Mouse (Mus musculus) hindbrain, postnatal 0 days (tissue): ENCODE measurements around the gene Wdr35. TPM values are rescaled to one million over a fixed set of nuclear protein-coding genes. Genes with fewer than 3 reads are reported as not detected.

Experiments
- ATAC-seq: fragments of 200-750 bp; cut with Nextera tagmentation; 2 replicates; pipeline ENCODE4 v1.8.0; 2017; ENCODE audit warnings: mild to moderate bottlenecking, moderate TSS enrichment, moderate library complexity
- DNase-seq: peaks from one replicate; pipeline ENCODE4 v3.0.0-alpha.2; 2015; ENCODE audit warnings: low spot score
- H3K27ac ChIP-seq: fragments of 300-500 bp; sonication (generic); 2 replicates; pipeline ENCODE4 v1.5.1; 2014; ENCODE audit warnings: mild to moderate bottlenecking
- H3K27me3 ChIP-seq: fragments of 300-500 bp; sonication (generic); 2 replicates; pipeline ENCODE4 v1.6.1; 2014; ENCODE audit warnings: low read length, mixed read lengths; ENCODE audit not compliant: insufficient read depth
- H3K36me3 ChIP-seq: fragments of 300-500 bp; sonication (generic); 2 replicates; pipeline ENCODE4 v1.6.1; 2014; ENCODE audit warnings: low read length, mixed read lengths; ENCODE audit not compliant: insufficient read depth
- H3K4me1 ChIP-seq: fragments of 300-500 bp; sonication (generic); 2 replicates; pipeline ENCODE4 v1.6.1; 2014; ENCODE audit warnings: antibody characterized with exemption, low read length, mixed read lengths; ENCODE audit not compliant: insufficient read depth
- H3K4me2 ChIP-seq: fragments of 300-500 bp; sonication (generic); 2 replicates; pipeline ENCODE4 v1.6.1; 2014; ENCODE audit warnings: low read depth, mild to moderate bottlenecking, low read length, moderate library complexity, mixed read lengths
- H3K4me3 ChIP-seq: fragments of 300-500 bp; sonication (generic); 2 replicates; pipeline ENCODE4 v1.5.1; 2014; ENCODE audit warnings: low read length
- H3K9ac ChIP-seq: fragments of 300-500 bp; sonication (generic); replicated peaks from 2 replicates; pipeline ENCODE4 v1.6.1; 2014; ENCODE audit warnings: mild to moderate bottlenecking, low read length, moderate library complexity, mixed read lengths
- H3K9me3 ChIP-seq: fragments of 300-500 bp; sonication (generic); 2 replicates; pipeline ENCODE4 v1.6.1; 2016; ENCODE audit warnings: low read length, mixed read lengths
- CTCF ChIP-seq: IDR thresholded peaks from 2 replicates; pipeline ENCODE4 v1.5.1; 2016; ENCODE audit warnings: antibody characterized with exemption, control low read depth, low read depth
- WGBS: fragments of 180-500 bp; shearing (Covaris S2); extraction: QIAGEN DNeasy Blood & Tissue Kit; methylation state at CpG from one replicate; pipeline ENCODE4 v1.1.7; 2014; 5-methylcytosine and 5-hydroxymethylcytosine counted together
- polyA plus RNA-seq: library from polyadenylated mRNA; unstranded; fragments of >200 nt; fragmentation: Nextera tagmentation; extraction: Ambion mirVana; gene quantifications from 2 replicates; pipeline ENCODE4 v1.2.1, GENCODE M21; 2015
- total RNA-seq: library from RNA; depleted of rRNA; stranded (reverse); fragments of >200 nt; gene quantifications from 2 replicates; pipeline ENCODE4 v1.2.3, GENCODE M21; 2014

Gene Wdr35
- total and polyA plus RNA-seq, 2 experiments from 2014 or later: 13.2 to 20.3 TPM

DNA sequence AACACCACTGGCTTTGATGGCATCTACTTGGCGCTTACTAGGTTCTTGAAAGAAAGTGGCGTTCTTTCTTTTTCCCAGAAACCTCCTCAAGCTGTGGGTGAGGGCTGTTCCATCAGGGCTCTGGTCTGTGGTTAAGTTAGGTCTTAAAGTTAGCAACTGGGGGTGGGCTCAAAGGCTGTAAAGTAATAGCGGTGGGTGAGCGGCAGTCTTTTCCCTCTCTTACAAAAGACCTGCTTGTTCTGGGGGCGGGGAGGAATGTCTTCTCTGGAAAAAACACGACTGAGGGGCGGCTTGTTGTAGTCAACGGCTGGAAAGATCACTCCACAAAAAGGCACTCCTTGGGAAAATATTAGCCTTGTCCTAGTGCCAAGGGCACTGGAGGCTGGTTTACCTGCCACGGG is 19.5 kb upstream of the Wdr35 start:
- no peak for DNase-seq
- no peak for ATAC-seq
- WGBS: 46% methylated on average over 9 of the region's 9 CpGs
- no peaks in the 10 kb centered on the region for H3K27me3 ChIP-seq
- H3K9ac ChIP-seq: no peak overlapping the region
- no peak for TF ChIP-seq CTCF
- no peaks in the 10 kb centered on the region for H3K36me3 ChIP-seq
- no peaks in the 10 kb centered on the region for H3K9me3 ChIP-seq
- no peak overlapping the region for H3K27ac ChIP-seq
- no peak overlapping the region for H3K4me2 ChIP-seq
- H3K4me1 ChIP-seq: no peaks in the 10 kb centered on the region
- no peak overlapping the region for H3K4me3 ChIP-seq

DNA sequence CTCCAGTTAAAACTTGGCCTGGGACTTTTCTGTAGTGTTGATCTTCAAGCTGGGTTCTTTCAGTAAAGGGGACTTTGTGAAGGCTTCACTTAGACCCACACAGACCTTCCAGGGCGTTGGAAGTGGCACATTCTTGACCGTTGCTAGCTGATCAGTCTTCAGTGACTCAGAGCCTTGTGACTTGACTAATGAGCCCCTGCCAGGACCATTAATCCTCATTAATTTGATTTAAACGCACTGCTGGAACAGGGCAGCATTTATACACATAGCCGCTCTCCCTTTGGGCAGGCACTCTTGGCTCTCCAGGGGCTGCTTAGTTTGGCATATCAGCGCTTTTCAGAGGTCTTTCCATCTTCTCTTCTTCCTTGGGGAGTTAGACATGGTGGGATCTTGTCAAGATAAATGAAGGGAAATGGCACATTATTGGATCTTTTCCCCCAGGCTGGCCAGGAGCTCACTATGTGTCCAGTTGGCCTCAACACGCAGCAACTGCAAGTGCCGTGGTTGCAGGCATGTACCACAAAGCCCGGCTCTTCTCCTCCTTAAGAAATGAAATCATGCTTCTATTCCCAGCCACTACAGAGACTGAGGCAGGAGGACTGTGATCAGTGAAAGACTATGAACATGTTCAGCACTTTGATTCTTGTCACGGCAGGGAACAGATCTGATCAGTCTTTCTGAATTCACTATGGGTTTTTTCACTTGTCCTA is 11.9 kb upstream of the Wdr35 start:
- DNase-seq: peak; percentile 28
- no peak for TF ChIP-seq CTCF
- H3K4me3 ChIP-seq: no peak overlapping the region
- H3K27me3 ChIP-seq: no peaks in the 10 kb centered on the region
- H3K4me2 ChIP-seq: no peak overlapping the region
- H3K4me1 ChIP-seq: no peaks in the 10 kb centered on the region
- no peak overlapping the region for H3K27ac ChIP-seq
- WGBS: 40% methylated on average over 9 of the region's 9 CpGs
- no peaks in the 10 kb centered on the region for H3K36me3 ChIP-seq
- no peaks in the 10 kb centered on the region for H3K9me3 ChIP-seq
- no peak for ATAC-seq
- no peak overlapping the region for H3K9ac ChIP-seq

DNA sequence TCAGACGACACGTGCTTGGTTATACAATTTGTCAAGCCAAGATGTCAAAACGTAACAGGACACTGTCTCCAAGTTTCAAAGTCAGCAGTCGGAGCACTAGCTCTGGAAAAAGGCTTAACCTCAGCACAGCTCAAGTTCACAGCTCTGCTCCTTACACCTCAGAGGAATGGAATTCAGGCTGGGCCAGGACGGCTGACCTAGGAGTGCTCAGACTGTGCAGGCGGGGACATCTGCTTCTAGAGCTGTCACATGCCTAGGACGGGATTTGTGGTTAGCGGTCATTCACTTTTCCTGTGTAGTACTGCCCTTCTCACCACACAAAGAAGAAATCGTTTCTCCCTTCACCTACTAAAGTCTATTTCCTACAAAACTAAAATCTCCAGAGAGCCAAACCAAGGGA is 3.9 kb upstream of the Wdr35 start:
- no peak for TF ChIP-seq CTCF
- H3K4me2 ChIP-seq: no peak overlapping the region
- no peaks in the 10 kb centered on the region for H3K36me3 ChIP-seq
- no peaks in the 10 kb centered on the region for H3K9me3 ChIP-seq
- H3K4me1 ChIP-seq: no peaks in the 10 kb centered on the region
- no peaks in the 10 kb centered on the region for H3K27me3 ChIP-seq
- no peak for ATAC-seq
- no peak overlapping the region for H3K9ac ChIP-seq
- 38% methylated on average over 9 of the region's 9 CpGs for WGBS
- DNase-seq: no peak
- H3K4me3 ChIP-seq: no peak overlapping the region
- H3K27ac ChIP-seq: no peak overlapping the region

DNA sequence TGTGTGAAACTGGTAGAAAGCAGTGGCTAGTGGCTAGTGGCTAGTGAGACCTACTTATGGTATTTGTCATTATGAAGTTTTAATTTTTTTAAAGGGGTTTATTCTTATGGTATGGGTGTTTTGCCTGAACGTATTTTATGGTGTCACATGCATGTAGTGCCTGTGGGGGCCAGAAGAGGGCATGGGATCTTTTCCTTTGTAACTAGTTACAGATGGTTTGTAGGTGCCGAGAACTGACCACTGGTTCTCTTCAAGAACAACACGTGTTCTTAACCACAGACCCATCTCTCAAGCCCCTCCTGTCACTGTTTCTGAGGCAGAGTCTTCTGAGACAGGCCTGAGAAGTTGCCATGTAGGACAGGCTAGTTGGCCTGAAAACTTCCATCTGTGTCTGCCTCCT is 1.4 kb downstream of the Wdr35 start:
- Histone ChIP-seq H3K4me2 (peak overlapping the region; percentile 91), H3K9me3 (no peaks in the 10 kb centered on the region), H3K27me3 (no peaks in the 10 kb centered on the region), H3K4me3 (0 out of 2 replicates have a peak overlapping the region, but pooled peaks have one; percentile 82), H3K36me3 (peaks cover 6% of the 10 kb centered on the region), H3K4me1 (no peaks in the 10 kb centered on the region), H3K9ac (no peak overlapping the region), H3K27ac (no peak overlapping the region)
- 90% methylated on average over 3 of the region's 3 CpGs for WGBS
- TF ChIP-seq CTCF: peak; percentile 6; the same call in 1 of the 2 replicates
- ATAC-seq (no peak), DNase-seq (no peak)

DNA sequence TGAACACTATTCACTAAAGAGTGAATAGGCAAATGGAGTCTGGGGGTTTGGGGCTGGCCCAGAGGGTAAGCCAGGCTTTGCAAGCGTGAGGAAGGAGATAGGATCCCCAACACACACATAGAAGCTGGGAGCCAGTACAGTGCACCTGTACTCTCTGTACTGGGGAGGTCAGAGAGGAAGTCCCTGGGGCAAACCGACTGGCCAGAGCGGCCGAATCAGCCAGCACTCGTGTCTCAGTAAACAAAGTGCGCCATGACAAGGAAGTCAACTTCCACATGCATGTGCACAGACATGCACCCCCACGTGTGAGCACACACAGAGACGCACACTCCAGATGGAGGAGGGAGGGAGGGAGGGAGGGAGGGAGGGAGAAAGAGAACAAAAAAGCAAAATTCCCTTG is 19.5 kb downstream of the Wdr35 start:
- H3K27me3 ChIP-seq: no peaks in the 10 kb centered on the region
- H3K9me3 ChIP-seq: no peaks in the 10 kb centered on the region
- H3K4me3 ChIP-seq: no peak overlapping the region
- no peak for ATAC-seq
- H3K9ac ChIP-seq: no peak overlapping the region
- no peak for TF ChIP-seq CTCF
- 83% methylated on average over 8 of the region's 8 CpGs for WGBS
- H3K36me3 ChIP-seq: peaks cover 8% of the 10 kb centered on the region; the same call in 1 of the 2 replicates
- no peak for DNase-seq
- H3K27ac ChIP-seq: no peak overlapping the region
- H3K4me1 ChIP-seq: no peaks in the 10 kb centered on the region
- H3K4me2 ChIP-seq: no peak overlapping the region

DNA sequence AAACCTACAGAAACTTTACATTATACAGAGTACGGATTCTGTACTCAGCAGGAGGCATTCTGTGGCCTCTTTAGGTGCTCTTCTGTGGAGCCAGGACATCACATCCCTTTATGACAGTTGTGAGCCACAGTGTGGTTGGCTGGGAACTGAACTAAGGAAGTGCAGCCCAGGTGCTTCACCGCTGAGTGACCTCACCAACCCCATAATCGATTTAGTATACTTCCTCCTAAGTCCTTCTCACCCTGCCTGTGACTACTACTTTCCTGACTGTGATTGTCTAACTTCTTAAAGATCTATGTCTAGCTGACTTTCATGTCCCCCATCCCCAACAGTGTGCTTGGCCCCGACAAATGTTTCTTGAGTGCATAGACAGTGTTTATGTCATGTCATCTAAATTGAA is 24.6 kb downstream of the Wdr35 start:
- WGBS: 93% methylated on average over 4 of the region's 4 CpGs

DNA sequence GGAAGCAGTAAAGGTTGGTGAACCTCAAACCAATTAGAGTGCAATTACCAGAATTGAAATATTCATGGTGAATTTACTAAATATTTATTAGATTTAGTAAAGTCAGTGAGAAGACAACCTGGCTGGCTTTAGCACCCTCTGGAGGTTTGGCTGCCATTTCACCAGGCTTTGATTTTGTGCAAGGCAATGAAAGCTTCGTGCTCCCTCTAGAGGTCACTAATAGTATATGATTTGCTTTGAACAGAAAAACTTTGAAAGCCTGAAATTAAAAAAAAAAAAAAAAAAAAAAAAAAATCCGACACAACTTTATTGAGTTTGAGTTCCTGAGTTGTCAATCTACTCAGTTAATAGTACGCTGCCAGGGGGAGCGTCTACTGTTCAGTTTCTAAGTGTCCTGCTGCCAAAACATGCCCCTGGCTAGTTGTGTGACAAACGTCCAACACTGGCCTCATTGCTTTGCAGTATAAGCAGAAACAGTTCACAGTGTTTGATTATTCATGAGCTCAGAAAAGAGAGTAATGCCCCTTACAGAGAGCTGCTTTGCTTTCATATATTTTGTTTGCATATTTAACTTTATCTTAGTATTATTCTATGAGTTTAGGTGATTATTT is 28.5 kb downstream of the Wdr35 start:
- Histone ChIP-seq H3K4me1 (no peaks in the 10 kb centered on the region), H3K9ac (no peak overlapping the region), H3K27me3 (no peaks in the 10 kb centered on the region), H3K4me2 (0 out of 2 replicates have a peak overlapping the region, but pooled peaks have one; percentile 3), H3K36me3 (no peaks in the 10 kb centered on the region), H3K27ac (no peak overlapping the region), H3K4me3 (no peak overlapping the region), H3K9me3 (no peaks in the 10 kb centered on the region)
- peak; percentile 83 for TF ChIP-seq CTCF
- DNase-seq (peak; percentile 94), ATAC-seq (peak; percentile 76; the same call in 1 of the 2 replicates)
- WGBS: 8% methylated on average over 5 of the region's 5 CpGs

More for the DNA sequence above, 24.6 kb downstream of the Wdr35 start:
- no peak overlapping the region for H3K4me2 ChIP-seq
- H3K9me3 ChIP-seq: no peaks in the 10 kb centered on the region
- TF ChIP-seq CTCF: no peak
- no peaks in the 10 kb centered on the region for H3K36me3 ChIP-seq
- no peaks in the 10 kb centered on the region for H3K27me3 ChIP-seq
- no peak overlapping the region for H3K9ac ChIP-seq
- H3K4me1 ChIP-seq: no peaks in the 10 kb centered on the region
- ATAC-seq (no peak), DNase-seq (no peak)
- H3K27ac ChIP-seq: no peak overlapping the region
- no peak overlapping the region for H3K4me3 ChIP-seq
